Mouse (Mus musculus): ENCODE data around the gene Olfr1406.
"Not testable (repeated sequence)": the region's sequence is repeated elsewhere in the genome, so short reads cannot be mapped to it uniquely, and the experiment has no call there.

Gene Olfr1406

DNA sequence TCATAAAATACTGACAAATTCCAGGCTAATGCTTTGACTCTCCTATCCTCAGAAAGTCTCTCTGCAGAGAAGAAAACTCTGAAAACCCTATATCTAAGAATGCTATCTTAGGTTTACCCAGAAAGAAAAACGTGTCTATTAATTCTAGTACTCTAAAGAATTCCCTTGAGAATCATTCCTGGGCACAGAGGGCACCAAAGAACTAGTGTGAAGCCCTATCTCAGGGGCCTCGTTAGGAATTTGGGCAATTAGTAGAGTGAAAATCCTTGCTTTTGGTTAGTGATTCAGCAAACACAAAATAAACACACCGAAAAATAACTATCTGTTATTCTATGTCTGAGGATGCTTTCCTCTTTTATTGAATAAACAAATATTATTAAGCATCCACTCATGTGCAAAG is at the start of gene Olfr1406:
Gene Olfr1406, minus strand, starts transcription at position 101 of the 400 bp plus-strand sequence.
- DNase-seq: no peak

DNA sequence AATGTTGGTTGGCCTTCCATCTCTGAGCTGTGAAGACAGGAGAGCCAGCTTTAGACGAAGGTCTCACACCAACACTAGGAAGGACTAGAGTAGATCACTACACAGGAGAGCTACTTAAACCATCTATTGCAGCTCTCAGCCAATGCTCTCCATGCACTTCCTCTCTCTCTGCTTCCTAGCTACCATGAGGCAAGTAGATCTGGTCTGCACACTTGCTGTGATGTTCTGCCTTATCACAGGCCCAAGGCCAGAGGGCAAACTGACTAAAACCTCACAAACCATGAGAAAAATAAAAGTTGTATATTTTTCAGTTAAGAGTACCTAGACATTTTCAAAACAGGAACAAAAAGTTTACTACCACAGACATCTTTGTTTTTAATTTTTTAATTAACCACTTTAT is 46.6 kb upstream of the Olfr1406 start:
- not testable (repeated sequence) for DNase-seq

DNA sequence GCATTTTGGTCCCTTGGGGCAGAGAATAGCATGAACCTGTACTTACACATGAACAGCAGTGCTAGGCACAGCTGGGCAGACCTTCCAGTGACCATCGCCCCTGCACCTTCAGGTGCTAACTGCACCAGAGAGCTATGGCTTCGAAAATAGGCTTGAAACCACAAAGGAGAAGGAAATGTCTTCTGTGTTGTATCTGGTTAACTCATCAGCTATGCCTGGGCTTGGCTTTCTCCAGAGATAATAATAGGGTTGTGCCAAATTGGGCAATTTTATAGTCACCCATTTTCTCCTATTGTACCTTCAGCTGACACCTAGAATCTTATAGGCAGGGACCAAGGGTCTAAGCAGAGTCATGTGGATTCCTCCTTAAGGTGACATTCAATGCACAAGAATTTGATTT is 36.6 kb upstream of the Olfr1406 start, which contains the start of gene Fcer1a:
Gene Fcer1a, minus strand, starts transcription at position 134 of the 400 bp plus-strand sequence.
- DNase-seq: no peak

DNA sequence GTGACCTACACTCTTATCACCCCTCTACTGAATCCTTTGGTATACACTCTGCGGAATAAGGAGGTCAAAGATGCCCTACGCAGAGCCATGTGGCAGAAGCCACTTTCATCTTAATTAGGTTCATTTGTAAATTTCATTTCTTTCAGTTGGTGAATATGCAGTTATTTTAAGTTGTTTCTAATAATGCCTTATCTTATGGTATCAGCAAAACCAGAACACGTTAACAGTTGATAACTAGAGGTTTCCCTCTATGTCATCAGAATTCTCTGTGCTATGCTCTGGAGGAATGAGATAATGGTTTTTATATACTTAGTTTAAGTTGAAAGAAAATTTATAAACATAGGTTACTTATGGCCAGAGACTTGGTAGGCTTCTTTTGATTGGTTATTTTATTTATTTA is 26.0 kb upstream of the Olfr1406 start:
- DNase-seq: no peak

DNA sequence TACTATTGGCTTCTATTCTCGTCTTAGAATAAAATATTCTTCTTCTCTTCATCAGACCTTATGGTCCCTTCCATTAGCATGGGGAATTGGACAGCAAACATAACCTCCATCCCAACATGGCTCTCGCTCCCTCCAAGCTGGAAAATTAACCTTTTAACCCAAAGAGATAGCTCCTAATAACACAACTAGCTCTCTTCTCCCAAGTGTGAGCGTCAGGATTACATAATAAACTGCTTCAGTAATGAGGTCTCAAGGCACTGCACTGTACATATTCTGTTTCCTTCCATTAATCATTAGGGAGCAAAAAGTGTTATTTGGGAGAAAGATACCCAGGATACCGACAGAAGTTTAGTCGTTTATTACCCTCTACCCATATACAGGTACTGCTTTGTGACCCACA is 21.7 kb upstream of the Olfr1406 start, which contains the start of gene Olfr1404:
Gene Olfr1404, plus strand, starts transcription at position 301 of the 400 bp plus-strand sequence.
- no peak for DNase-seq

DNA sequence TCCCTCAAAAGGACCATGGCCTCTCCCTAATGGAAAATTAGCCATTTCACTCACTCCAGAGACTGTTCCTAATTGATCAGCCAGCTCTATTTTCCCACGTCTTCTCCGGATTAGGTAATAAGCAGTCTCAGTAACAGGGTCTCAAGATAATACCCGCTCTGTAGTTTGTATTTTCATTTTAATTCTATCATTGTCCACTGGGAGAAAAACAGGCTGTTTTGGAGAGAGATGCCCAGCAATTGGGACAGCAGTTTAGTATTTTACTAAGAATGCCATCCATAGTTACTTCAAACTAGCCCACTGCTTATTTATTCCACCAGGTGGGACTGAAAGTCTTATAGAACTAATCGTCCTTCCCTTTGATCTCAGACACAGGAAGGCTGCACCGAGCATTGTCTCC is 7.1 kb upstream of the Olfr1406 start, which contains the start of gene Olfr218:
Gene Olfr218, plus strand, starts transcription at position 301 of the 400 bp plus-strand sequence.
- no peak for DNase-seq

DNA sequence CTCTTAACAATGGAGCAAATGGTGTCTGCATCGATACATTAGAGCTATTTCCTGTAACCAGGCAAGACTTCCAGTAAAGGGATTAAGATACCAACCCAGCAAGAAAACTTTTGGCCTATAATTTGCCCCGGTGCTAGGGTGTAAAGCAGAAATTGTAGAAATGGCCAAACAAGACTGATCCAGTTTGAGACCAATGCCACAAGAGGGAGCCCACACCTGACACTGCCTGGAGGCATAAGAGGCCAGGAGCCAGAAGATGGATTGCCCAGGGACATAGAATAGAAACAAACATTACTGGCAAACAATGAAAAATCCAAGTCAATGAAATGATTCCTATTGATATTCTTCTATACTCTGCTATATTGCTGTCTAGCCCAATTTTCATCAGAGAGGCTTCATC is 5.9 kb upstream of the Olfr1406 start:
- DNase-seq: no peak

DNA sequence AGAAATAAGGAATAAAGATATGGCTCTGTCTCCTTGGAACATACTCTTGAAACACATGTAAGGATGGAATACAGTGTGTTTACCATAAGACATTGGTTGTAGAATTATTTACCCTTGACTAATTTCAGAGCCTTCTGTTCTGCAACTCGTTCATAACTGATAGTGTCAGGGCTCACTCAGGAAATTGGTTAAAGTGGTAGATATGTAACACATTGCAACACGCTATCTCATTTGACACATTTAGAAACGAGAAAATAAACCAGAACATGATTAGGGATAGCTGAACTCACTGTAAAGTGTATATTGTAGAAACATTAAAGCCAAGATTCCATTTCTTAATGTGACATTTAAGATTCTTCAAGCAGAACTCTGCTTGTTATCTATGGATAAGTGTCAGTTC is 1.6 kb upstream of the Olfr1406 start:
- DNase-seq: no peak

DNA sequence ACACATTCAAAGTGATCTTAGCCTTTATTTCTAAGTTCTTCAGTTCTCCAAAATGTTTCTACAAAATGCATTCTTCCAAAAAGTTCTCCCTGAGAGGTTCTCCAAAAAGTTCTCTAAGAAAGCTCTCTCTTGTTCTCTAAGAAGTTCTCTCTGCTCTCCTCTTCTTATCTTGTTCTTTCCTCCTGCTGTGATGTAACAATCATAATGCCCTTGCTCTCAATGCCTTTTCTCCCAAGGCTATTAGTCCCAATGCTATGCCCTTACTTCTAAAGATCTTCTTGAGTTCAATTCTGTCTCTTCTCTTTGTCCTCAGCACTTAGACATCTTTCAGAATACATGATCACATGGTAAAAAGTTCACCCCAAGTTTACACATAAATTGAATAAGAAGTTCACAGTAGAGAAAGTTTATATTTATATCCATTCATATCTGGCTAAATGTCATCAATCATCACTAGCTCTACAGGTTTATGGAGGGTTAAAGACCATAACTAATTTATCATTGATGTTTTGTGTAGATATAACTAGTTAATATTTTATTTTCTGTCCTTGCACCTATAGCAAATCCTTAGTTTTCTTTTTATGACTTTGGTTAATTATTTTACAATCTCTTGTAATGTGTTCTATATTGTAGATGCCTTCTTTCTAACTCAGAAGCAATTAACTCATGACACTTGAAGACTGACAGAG is 16.1 kb downstream of the Olfr1406 start:
- no peak for DNase-seq

DNA sequence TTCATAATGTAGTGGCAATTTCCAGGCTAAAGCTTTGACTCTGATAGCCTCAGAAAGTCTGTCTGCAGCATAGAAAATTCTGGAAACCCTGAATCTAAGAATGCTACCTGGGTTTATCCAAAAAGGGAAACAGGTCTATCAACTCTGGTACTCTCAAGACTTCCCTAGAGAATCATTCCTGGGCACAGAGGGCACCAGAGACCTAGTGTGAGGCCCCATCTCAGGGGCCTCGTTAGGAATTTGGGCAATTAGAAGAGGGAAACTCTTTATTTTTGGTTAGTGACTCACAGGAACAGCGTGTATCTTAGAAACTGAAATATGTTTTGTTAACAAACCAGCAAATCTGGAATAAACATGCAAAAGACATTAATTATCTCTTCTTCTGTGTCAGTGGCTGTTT is 53.2 kb downstream of the Olfr1406 start, which contains the start of gene Olfr1408:
Gene Olfr1408, minus strand, starts transcription at position 101 of the 400 bp plus-strand sequence.
- no peak for DNase-seq

Measured in cerebellum, adult 9-10 months (tissue).